Mouse (Mus musculus) lung, postnatal 0 days (tissue): Measurements from ENCODE around the gene Ttll5.

Experiments used
- CTCF ChIP-seq: IDR thresholded peaks from 2 replicates; pipeline ENCODE4 v1.5.1; 2016; ENCODE audit warnings: antibody characterized with exemption, mild to moderate bottlenecking
- EP300 ChIP-seq: IDR thresholded peaks from 2 replicates; pipeline ENCODE4 v1.6.1; 2016; ENCODE audit warnings: antibody characterized with exemption, mild to moderate bottlenecking, control low read depth

DNA sequence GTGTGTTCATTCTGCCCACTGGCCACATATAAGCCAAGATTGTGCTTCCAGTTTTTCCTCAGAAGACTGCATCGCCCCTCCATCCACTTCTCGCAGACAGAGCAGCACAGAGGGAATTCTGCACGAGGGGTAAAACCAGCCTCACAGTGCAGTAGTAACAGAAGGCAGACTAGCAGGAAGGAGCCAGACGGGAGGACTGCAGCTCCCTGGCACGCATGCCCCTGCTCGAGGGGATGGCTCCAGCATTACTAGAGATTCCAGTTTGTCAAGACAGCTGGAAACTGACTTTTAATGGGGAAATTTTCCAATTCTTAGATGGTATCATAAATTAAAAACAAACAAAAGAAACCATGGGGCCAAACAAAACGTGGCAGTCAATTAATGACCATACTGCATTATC lies 283.2 kb downstream of the Ttll5 start:
- TF ChIP-seq CTCF (no peak), EP300 (no peak)
